Mouse (Mus musculus): ENCODE data around the gene Ckm.

The Ckm gene

DNA sequence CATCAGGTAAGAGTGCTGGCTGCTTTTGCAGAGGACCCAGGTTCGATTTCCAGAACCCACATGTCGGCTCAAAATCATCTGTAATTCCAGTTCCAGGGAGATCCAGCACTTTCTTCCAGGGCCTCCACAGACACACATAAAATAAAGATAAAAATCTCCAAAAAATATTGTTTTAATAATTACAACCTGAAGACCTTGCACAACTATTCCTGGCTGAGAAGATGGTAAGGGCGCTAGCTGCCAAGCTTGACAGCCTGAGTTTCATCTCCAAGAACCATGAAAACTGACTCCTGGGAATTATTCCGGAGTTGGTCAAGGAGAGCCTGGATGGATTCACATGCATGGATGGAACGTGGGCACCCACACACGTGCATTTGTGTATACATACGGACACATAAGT lies at the start of gene Ckm:
Ckm (plus strand) TSS at position 301 of the 400 bp plus-strand sequence.
- WGBS, result 57% methylated on average over 7 of the region's 7 CpGs

DNA sequence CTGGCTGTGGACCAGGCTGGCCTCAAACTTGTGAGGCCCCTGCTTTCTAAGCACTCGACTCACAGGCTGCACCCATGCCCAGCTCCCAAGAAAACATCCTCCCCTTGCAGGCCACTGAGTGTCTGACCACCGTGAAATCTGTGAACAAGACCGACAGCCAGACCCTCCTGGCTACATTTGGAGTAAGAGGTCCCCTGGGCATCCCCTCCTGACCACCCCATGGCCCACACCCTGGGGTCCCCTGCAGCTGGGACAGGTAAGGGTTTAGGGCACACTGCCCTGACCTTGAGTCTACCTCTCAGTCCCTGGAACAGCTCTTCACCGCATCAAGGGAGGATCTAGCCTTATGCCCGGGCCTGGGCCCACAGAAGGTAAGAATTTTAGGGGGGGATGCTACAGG lies 49.6 kb upstream of the Ckm start:
- 85% methylated on average over 5 of the region's 5 CpGs for WGBS

DNA sequence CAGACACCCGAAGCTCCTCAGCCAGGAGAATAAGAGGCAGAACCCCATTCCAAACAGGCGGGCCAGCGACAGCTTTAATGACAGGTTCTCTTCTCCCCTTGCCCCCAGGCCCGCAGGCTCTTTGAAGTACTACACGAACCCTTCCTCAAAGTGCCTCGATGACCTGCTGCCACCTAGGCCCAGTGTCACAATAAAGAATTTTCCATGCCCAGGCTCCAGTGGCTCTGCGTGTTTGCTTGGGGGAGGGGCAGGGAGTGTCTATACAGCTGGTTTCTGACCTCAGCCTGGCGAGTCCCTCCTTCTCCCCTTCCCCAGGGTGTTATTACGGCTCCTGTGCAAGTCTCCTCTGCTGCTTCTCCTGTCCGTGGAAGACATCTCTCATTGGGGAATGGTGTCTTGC lies 48.3 kb upstream of the Ckm start:
- 74% methylated on average over 10 of the region's 10 CpGs for WGBS

DNA sequence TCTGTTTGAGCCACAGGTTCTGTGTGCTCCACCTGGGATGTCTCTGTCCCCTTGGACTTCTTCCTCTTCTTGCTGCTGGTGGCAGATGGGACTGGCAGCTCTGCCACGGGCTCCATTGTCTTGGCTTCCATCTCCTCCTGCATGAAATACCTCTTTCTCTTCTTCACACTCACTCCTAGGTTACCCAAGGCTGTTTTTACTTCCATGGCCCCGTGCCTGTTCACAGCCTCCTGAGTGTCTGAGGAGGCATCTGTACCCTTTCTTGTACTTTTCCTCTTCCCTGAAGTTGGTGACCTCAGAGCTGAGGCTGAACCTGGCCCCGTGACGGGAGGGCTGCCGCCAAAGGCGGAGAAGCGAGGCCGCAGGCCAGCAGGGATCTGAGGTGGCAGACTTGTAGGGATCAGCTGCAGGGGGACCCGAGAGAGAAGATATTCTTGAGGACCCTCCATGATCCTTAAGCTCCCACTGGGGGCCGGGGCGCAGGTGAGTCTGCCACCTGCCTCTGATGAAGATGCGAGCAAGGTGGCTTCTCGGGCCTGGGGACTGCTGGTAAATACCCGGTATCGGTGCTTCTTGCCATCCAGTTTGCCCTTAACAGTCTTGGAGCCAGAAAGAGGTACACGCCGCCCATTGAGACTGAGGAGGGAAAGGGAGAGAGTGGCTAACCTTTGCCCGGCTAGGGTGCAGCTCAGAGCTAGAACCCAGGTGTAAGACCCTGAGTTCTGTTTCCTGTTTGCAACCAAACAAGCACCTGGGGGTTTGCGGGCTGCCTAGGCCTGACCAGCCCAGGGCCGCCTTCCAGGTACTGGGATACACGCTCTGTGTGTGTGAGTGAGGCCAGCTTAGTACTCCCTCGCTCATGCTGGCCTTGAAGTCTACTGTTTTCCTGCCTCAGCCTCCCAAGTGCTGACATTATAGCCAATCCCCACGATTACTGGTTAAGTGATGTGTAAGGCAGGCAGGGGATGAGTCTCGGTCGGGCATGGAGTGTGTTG lies 46.9 kb upstream of the Ckm start:
- 90% methylated on average over 25 of the region's 25 CpGs for WGBS

DNA sequence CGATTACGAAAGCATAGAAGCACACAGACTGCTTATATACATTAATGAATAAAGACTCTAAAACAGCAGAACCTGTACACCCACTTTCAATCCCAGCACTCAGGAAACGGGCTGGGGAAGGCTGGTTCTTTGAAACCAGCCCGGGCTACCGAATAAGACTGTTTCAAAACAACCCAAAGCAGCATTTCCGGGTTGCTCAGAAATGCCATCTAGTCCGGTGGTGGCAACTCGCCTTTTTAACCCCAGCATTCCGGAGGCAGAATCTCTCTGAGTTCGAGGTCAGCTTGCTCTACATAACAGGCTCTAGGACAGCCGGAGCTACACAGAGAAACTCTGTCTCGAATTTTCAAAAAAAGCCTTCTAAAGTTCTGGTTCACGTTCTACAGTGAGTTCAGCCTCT lies 45.9 kb upstream of the Ckm start:
- WGBS, result 7% methylated on average over 13 of the region's 13 CpGs

DNA sequence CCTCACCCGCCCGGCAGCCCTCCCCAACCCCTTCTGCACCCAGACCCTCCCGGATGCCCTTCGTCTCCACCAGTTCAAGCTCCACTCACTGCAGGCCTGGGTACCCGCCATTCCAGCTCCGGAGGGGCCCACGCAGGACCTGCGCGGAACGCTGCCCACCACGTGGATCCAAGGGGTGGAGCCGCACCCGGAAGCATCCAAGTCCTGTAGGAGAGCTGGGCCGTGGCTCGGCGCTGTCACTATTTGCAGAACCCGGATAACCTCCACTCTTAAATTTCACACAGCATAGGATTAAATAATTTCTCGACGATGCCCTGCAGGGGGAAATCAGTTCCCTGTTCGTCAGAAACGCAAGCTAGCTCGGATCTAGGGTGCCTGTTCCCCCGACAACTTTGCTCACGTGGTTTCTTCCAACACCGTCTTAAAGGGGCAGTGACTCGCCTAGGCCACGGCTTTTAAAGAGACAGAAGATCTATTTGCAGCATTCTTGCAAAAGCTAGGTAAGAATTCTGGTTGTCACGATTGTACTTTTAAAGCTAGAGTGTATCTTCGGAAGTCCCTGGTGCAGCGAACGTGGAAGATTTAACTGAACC lies 45.2 kb upstream of the Ckm start, which contains the start of the genes Cd3eap and Ppp1r13l:
Cd3eap (minus strand) TSS at position 185 of the 593 bp plus-strand sequence.
Ppp1r13l (plus strand) TSS at position 451 of the 593 bp plus-strand sequence.
- WGBS, result under 1% methylated on average over 31 of the region's 31 CpGs

DNA sequence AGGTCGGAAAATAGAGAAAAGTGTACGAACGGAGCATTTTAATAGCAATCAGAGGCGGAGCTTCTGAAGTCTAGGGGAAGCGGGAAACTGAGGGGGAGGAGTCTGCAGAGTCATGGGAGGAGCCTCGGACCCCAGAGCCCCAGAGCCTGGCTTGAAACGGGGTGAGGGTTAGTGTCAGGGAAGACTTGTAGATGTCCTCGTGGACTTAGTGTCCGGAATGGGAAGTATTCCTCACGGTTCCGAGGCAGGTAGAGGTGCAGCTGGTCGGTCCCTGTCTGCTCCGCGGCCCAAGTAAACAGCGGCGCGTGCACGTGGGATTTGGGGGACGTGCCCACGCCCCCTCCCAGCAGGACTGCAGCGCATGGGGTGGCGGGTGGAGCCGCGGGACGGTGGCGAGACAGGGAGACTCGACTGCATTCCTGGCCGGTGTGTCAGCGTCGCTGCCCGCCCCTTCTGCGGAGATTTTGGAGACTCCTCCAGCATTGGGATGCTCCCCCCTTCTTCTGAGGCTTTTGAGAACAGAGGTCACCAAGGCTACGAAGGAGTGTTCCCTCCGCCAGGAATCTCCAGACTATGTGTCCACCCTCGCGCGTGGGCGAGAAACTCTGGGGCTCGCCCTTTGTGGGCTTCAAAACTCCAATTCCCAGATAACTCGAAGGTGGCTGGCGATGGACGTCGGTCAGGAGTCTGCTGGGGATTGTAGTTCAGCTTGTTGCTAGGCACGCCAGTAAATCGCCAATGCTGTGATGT lies 44.5 kb upstream of the Ckm start:
- WGBS, result under 1% methylated on average over 45 of the region's 45 CpGs

DNA sequence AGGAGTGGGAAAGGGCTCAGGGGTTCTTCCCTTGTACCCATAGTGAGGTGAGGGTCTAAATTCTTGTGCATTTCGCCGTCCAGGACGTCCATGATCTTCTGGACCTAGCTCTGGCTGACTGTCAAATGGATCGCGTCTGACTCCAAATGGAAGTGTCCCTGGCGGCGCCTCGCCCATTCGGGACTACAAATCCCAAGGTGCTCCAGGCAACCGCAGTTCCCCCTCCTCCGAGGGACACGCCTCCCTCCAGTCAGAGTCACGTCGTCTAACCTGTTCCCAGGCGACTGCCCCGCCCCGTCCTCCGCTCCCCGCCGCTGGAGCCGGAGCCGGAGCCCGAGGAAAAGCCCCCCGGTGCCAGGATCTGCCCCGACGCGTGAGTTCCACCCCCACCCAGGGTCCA lies 43.6 kb upstream of the Ckm start:
- under 1% methylated on average over 27 of the region's 27 CpGs for WGBS

DNA sequence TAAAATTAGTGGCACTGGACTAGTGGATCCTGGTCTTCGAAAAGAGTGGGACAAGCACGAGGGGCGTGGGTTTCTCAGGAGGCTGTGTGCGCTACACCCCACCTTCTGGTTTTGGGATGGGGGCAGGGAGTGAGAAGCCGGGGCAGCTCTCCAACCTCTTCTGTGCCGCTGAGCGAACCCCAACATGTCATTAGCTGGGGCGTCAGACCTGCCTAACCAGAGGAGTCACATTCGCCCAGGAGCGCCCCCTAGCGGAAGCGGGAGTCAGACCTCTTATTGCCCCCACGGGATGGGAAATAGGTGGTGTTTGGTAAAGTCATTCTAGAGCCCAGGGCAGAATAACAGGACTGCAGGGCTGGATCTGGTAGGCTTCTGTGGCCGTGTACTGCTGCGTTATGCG lies 42.9 kb upstream of the Ckm start:
- 8% methylated on average over 16 of the region's 16 CpGs for WGBS

DNA sequence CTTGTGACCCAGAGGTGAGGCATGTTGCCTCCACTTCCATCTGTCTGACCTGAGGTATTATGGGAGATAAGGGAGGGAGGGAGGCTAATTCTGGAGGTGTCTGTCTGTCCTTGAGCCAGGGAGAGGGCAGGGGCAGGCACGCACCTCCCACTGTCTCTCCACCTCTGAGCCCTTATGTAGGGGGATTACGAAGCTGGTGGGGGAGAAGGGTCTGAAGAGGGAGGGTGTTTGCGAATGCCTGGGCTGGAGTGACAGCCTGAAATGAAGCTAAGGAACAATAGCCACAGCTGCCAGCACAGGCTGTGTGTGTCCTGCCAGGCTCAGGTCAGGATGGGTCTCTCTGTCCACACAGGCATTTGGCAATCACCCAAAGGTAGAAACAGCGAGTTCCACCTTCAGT lies 42.3 kb upstream of the Ckm start:
- WGBS, result 64% methylated on average over 4 of the region's 4 CpGs

DNA sequence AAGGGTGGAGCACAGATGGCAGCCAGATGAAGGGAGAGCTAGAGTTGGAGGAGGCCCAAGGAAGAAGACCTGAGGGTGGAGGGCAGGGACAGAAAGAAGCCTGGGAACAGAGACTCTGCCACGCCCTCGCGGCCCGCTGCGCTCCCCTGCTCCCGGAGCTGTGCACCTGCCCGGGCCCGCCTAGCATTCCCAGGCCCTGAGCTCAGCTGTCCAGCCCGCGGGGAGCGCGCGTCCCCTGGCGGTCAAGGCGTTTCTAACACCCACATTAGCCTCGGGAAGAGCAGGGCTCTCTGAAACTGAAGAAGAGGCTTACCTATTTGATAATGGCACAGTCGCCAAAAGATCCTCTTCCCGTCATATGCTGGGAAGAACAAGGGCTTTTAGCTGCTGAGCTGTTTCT lies 40.7 kb upstream of the Ckm start:
- WGBS, result 23% methylated on average over 18 of the region's 18 CpGs

DNA sequence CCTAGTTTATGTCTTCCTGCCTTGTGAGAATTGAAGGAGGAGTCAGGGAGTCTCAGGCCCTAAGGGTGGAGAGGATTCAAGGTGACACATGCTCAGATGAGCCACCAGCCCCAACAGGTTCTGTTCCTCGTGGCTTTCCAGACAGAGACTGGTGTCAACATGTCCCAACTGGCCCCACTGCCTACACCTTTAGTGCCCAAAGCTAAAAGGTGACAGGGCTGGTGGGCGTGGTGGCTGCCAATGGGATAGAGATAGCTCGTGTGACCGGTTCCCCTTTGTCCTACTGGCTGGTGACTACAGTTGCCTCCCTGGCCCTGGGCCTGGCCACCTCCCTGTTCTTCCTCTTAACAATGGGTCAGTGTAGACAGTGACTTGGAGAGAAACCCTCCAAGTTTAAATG lies 39.2 kb upstream of the Ckm start:
- WGBS, result 76% methylated on average over 4 of the region's 4 CpGs

DNA sequence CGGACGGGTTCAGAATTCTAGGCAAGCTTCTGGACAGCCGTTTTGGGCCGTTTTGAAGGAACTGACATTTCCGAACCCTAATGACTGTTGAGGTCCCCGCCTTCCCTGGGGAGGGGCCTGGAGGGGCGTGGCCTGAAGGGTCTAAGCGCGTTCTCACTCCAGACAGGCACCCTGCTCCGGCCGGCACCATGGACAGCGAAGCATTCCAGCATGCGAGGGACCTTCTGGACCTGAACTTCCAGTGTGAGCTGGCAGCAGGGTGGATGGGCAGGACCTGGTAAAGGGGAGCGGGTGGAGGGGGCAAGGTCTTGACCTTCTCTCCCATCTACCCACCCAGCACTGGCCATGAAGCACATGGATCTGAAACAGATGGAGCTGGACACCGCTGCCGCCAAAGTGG lies 36.2 kb upstream of the Ckm start:
- WGBS, result 51% methylated on average over 16 of the region's 16 CpGs

DNA sequence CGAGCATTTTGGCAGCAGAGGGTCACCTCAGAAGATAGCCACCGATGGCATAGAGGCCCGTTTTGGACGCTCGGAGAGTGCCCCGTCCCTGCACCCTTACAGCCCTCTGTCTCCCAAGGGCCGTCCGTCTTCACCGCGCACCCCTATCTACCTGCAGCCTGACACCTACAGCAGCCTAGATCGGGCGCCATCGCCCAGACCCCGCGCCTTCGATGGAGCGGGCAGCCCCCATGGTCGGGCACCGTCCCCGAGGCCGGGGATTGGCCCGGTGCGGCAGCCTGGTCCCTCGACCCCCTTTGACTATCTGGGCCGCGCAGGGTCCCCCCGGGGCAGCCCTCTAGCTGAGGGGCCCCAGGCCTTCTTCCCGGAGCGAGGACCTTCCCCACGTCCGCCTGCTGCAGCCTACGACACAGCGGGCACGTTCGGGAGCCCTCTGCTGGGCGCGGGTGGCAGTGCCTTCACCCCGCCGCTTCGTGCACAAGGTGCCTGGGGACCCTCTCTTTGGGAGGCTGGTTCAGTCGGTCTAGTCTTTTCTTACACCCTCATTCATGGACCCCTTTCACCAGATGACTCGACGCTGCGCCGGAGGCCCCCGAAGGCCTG lies 34.7 kb upstream of the Ckm start:
- WGBS, result 10% methylated on average over 46 of the region's 46 CpGs

DNA sequence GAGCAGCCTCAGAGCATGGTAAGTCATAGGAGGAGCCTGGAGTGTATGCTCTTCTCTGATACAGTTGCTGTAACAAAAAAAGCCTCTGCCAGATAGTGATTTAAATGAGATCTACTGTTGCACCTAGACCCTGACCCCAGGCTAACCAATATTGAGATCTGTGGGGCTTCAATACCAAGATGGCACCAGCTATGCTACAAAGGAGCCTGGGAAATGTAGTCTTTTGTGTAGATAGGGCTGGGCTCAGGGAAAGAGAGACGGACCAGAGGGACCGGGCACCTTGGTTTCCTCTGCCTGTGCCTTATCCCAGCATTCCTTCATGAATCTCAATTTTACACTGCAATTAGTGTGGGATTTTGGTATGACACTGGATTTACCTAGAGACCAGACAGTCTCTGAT lies 31.2 kb upstream of the Ckm start:
- WGBS, result 88% methylated on average over 2 of the region's 2 CpGs

DNA sequence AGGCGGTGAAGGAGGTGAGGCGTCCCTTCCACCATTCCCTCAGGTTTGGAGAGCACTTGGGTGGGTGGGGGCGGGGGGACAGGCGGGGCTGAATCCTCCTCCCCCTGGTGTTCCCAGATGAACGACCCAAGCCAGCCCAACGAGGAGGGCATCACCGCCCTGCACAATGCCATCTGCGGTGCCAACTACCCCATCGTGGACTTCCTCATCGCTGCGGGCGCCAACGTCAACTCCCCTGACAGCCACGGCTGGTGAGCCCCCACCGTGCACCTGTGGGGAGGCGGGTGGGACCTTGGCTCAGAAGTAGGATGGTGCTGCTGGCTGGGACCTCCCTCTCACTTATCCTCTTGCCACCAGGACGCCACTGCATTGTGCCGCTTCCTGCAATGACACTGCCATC lies 29.2 kb upstream of the Ckm start:
- WGBS, result 83% methylated on average over 18 of the region's 18 CpGs

DNA sequence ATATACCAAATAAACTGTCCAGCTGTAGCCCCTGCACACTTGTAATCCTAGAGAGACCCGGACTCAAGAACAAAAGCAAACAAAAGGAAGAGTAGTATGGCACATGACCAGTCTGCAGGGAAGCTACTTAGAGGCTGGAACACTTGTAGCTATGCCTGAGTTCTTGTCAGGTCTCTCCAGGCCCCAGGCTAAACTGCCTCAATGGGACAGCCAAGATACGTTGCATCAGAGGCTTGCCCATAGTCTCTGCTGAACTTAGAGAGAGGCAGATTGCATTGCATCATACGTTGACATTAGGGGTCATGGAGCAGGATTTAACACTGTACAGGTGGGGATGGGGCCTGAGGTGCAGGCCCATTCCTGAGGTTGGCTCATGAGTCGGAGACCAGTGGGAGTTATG lies 28.6 kb upstream of the Ckm start:
- WGBS, result 88% methylated on average over 4 of the region's 4 CpGs

DNA sequence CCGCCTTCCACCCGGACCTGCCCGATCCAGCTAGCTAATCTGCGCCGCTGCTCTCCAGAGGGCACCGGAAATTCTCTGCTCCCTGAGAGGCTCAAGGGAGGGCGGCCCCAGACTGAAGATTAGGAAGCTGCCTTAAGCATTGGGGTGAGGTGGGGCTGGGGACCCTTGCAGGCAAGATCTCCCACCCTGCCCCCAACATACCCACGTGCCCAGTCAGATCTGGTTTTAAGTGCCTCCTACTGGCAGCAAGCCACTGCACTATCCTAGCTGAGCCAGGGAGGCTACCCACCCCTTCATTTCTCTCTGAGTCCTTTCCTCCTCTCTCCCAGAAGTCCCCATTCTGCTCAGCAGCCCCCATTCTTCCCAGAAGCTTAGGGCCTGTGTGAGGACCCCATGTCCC lies 26.5 kb upstream of the Ckm start:
- 82% methylated on average over 8 of the region's 8 CpGs for WGBS

DNA sequence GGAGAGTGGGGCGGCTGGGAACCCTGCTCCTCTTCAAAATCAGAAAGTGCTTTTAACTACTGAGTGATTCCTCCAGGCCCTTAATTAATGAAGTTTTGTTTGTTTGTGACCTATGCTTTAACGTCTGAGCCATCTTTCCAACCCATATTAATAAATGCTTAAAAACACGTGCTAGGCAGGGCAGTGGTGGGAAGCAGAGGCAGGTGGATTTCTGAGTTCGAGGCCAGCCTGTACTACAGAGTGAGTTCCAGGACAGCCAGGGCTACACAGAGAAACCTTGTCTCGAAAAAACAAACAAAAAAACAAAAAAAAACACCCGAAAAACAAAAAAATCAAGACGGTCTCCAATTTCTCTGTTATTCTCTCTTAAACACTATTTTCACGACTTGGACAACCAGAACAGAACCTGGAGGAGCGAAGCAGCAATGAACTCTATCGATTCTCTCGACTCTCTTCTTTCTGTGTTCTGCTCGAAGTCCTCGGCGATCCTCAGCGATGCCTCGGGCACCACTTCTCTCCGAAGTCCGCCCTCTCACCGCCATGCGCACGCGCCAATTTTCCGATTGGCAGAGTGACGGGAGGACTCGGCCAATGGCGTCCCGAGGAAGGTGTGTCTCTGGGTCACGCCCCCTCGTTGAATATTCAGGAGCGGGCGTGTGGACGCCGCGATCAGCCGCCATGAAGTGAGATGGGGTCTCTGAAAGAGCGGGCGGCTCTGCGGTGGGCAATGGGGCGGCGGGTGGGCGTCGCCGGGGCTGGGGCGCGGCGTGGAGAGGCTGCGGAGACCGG lies 23.0 kb upstream of the Ckm start, which contains the start of gene Ercc2:
Ercc2 (plus strand) TSS at position 634 of the 789 bp plus-strand sequence.
- WGBS, result 5% methylated on average over 46 of the region's 48 CpGs

DNA sequence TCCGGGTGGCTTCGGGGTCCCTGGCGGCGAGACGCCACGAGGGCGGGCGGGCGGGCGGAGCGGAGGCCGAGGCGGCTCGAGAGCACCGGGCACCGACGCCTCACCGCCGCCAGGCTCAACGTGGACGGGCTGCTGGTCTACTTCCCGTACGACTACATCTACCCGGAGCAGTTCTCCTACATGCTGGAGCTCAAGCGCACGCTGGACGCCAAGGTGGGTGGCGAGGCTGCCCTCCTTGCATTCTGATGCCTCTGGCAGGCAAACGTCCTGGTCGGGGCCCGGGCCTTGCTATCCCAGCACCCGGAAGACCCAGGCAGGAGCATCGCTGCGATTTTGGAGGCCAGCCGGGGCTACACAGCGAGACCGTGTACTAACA lies 22.4 kb upstream of the Ckm start:
- WGBS, result under 1% methylated on average over 37 of the region's 37 CpGs

DNA sequence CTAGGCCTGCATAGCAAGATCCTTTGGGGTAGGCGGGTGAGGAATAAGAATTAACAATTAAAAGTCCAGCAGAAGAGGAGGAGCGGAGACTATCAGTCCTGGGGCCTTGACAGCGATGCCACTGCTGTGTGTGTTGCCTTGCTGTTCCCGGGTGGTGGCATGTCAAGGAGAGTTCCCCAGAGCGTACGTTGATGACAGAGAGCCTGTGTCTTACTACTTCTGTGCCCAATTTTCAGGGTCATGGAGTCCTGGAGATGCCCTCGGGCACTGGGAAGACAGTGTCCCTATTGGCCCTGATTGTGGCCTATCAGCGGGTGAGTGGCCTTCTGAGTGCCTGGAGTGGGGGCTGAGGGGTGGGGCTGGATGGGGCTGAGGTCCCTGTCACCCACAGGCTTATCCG lies 20.9 kb upstream of the Ckm start:
- WGBS, result 87% methylated on average over 9 of the region's 9 CpGs
